In the genomic region with DNA sequence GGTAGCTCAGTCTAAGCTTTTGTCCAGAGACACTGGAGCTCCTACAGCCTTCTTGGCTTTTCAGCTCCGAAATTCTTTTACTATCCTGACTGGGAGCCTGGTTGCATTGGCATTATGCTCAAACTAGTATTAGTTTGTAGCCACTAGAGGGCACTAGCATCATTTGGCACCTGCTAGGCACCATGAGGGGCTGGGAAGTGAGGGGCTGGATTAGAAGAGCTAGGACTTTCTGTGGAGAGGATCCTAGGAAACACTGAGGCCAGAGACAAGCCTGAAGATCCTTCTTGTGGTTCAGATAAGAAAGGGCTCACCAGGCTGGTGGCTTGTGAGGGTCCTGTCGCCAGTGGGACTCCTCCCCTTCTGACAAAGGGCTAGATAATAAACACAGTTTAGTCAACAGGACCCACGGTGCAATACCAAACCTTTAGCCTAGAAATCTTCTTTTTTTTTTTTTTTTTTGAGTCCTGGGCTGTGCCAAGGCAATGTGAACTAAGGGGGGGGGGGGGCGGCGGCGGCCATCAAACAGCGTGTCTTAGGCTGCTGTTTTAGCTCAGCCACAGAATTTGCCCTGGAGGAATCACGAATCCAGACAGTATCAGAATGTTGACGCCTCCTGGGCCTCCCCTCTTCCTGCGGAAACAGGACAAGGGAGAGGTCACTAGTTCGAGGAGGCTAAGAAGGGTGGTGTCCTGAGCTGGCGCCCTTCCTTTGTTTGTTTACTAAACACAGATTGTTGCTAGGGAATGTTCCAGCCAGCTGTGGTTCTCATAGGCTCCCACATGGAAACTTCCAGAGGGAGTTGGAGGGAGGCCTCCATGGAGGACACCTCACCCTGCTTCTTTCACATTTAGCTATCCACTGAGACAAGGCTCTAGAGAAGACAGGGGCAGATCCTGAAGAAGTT, we compare ENCODE assay signal across 8 mouse cellular contexts. TPM values are rescaled to one million over a fixed set of nuclear protein-coding genes. Genes with fewer than 3 reads are reported as not detected.
A peak's percentile ranks its signal among the peaks of the same experiment; 100 is the strongest.
DNase-seq lines count a peak whose midpoint lies in the region; ATAC-seq and TF ChIP-seq lines count a peak whose summit lies in the region.

No protein-coding gene starts in this region.

- no peaks in the 10 kb centered on the region for H3K36me3 ChIP-seq in embryonic facial prominence, embryonic 12.5 days
- H3K36me3 ChIP-seq in kidney, adult 2 months (ENCODE audit: control insufficient read depth, insufficient read depth, low read length), result no peaks in the 10 kb centered on the region
- H3K36me3 ChIP-seq in limb, embryonic 14.5 days (ENCODE audit: control insufficient read depth, insufficient read depth, low read length), result no peaks in the 10 kb centered on the region
- H3K36me3 ChIP-seq in midbrain, embryonic 15.5 days (replicated peaks), result no peaks in the 10 kb centered on the region
- no peaks in the 10 kb centered on the region for H3K36me3 ChIP-seq in stomach, embryonic 16.5 days (ENCODE audit: control insufficient read depth, insufficient read depth, low read length)

- H3K4me2 ChIP-seq in embryonic facial prominence, embryonic 12.5 days (replicated peaks), result no peak overlapping the region
- H3K4me2 ChIP-seq in limb, embryonic 14.5 days (replicated peaks; ENCODE audit: low read depth, low read length, severe bottlenecking), result no peak overlapping the region
- H3K4me2 ChIP-seq in midbrain, embryonic 15.5 days, result 0 out of 2 replicates have a peak overlapping the region, but pooled peaks have one; percentile 18
- peak overlapping the region; percentile 46 for H3K4me2 ChIP-seq in stomach, embryonic 16.5 days (ENCODE audit: low read depth, low read length)

- ATAC-seq in embryonic facial prominence, embryonic 12.5 days (ENCODE audit: insufficient number of reproducible peaks, insufficient read depth, low FRiP score, low TSS enrichment), result 0 out of 2 replicates have a peak, but pooled peaks have one; percentile 28
- ATAC-seq in limb, embryonic 14.5 days (ENCODE audit: low FRiP score, low read depth), result peak; percentile 75
- ATAC-seq in midbrain, embryonic 15.5 days (replicated peaks), result peak; percentile 89
- peak; percentile 84 for ATAC-seq in stomach, embryonic 16.5 days (ENCODE audit: insufficient read depth, low FRiP score)

- H3K27me3 ChIP-seq in embryonic facial prominence, embryonic 12.5 days, result no peaks in the 10 kb centered on the region
- no peaks in the 10 kb centered on the region for H3K27me3 ChIP-seq in kidney, adult 2 months (replicated peaks; ENCODE audit: control insufficient read depth, insufficient read depth, low read length)
- no peaks in the 10 kb centered on the region for H3K27me3 ChIP-seq in limb, embryonic 14.5 days (ENCODE audit: control insufficient read depth, insufficient read depth, low read length)
- H3K27me3 ChIP-seq in midbrain, embryonic 15.5 days (replicated peaks), result no peaks in the 10 kb centered on the region
- H3K27me3 ChIP-seq in stomach, embryonic 16.5 days (ENCODE audit: control insufficient read depth, insufficient read depth, low read length), result no peaks in the 10 kb centered on the region

- no peak overlapping the region for H3K27ac ChIP-seq in embryonic facial prominence, embryonic 12.5 days
- peak overlapping the region; percentile 73 for H3K27ac ChIP-seq in kidney, adult 2 months (ENCODE audit: insufficient read depth, low read depth, low read length)
- no peak overlapping the region for H3K27ac ChIP-seq in limb, embryonic 14.5 days (replicated peaks; ENCODE audit: low read depth, low read length)
- no peak overlapping the region for H3K27ac ChIP-seq in midbrain, embryonic 15.5 days
- H3K27ac ChIP-seq in stomach, embryonic 16.5 days (ENCODE audit: low read length), result peak overlapping the region; percentile 43; the same call in 1 of the 2 replicates

- no peak overlapping the region for H3K9ac ChIP-seq in embryonic facial prominence, embryonic 12.5 days
- no peak overlapping the region for H3K9ac ChIP-seq in limb, embryonic 14.5 days (ENCODE audit: low read depth, low read length, severe bottlenecking)
- no peak overlapping the region for H3K9ac ChIP-seq in midbrain, embryonic 15.5 days
- peak overlapping the region; percentile 24; the same call in 1 of the 2 replicates for H3K9ac ChIP-seq in stomach, embryonic 16.5 days (ENCODE audit: low read length)

- DNase-seq in CD4-positive, CD25-positive, alpha-beta regulatory T cell, adult 2 months (ENCODE audit: low read depth, low spot score), result peak; percentile 65
- DNase-seq in adrenal gland, postnatal 36 days, result peak; percentile 46 to 70
- peak; percentile 96 to 97 for DNase-seq in heart, adult 9 months (ENCODE audit: low spot score in 2 of 2)
- DNase-seq in kidney, adult 2 months, result peak; percentile 91
- DNase-seq in limb, embryonic 14.5 days (ENCODE audit: low spot score), result peak; percentile 88

- H3K4me3 ChIP-seq in embryonic facial prominence, embryonic 12.5 days, result no peak overlapping the region
- H3K4me3 ChIP-seq in kidney, adult 2 months (ENCODE audit: insufficient read depth, low read depth, low read length), result peak overlapping the region; percentile 4; the same call in 1 of the 2 replicates
- H3K4me3 ChIP-seq in limb, embryonic 14.5 days (replicated peaks; ENCODE audit: low read length), result no peak overlapping the region
- no peak overlapping the region for H3K4me3 ChIP-seq in midbrain, embryonic 15.5 days
- H3K4me3 ChIP-seq in stomach, embryonic 16.5 days (replicated peaks; ENCODE audit: low read length), result 0 out of 2 replicates have a peak overlapping the region, but pooled peaks have one; percentile 7

- peak; percentile 85 for TF ChIP-seq CTCF in kidney, adult 2 months (conservative IDR thresholded peaks at IDR 0.05; ENCODE audit: insufficient read depth, insufficient read length, low read depth, low read length)

- 28% methylated on average over 12 of the region's 12 CpGs for WGBS in embryonic facial prominence, embryonic 12.5 days
- 9% methylated on average over 12 of the region's 12 CpGs for WGBS in kidney, adult 2 months
- WGBS in limb, embryonic 14.5 days, result 33% methylated on average over 12 of the region's 12 CpGs
- 45% methylated on average over 12 of the region's 12 CpGs for WGBS in midbrain, embryonic 15.5 days
- 20% methylated on average over 12 of the region's 12 CpGs for WGBS in stomach, embryonic 16.5 days

- no peaks in the 10 kb centered on the region for H3K4me1 ChIP-seq in embryonic facial prominence, embryonic 12.5 days
- H3K4me1 ChIP-seq in kidney, adult 2 months (ENCODE audit: control insufficient read depth, insufficient read depth, low read length), result peaks cover 3% of the 10 kb centered on the region; the same call in 1 of the 2 replicates
- H3K4me1 ChIP-seq in limb, embryonic 14.5 days (ENCODE audit: control insufficient read depth, insufficient read depth, low read length), result no peaks in the 10 kb centered on the region
- H3K4me1 ChIP-seq in midbrain, embryonic 15.5 days, result no peaks in the 10 kb centered on the region
- peaks cover 5% of the 10 kb centered on the region for H3K4me1 ChIP-seq in stomach, embryonic 16.5 days (ENCODE audit: control insufficient read depth, insufficient read depth, low read length)

- no peak for TF ChIP-seq POLR2A in kidney, adult 2 months (IDR thresholded peaks at IDR 0.05; ENCODE audit: low read depth, low read length)
- no peak for TF ChIP-seq POLR2A in limb, embryonic 14.5 days (IDR thresholded peaks at IDR 0.05; ENCODE audit: borderline replicate concordance, extremely low read depth, insufficient read depth, insufficient read length)

- no peaks in the 10 kb centered on the region for H3K9me3 ChIP-seq in embryonic facial prominence, embryonic 12.5 days
- H3K9me3 ChIP-seq in limb, embryonic 14.5 days (ENCODE audit: control insufficient read depth, low read length), result no peaks in the 10 kb centered on the region
- H3K9me3 ChIP-seq in midbrain, embryonic 15.5 days, result no peaks in the 10 kb centered on the region
- H3K9me3 ChIP-seq in stomach, embryonic 16.5 days (replicated peaks; ENCODE audit: control insufficient read depth, low read length), result no peaks in the 10 kb centered on the region

RNA-seq across cellular contexts. Expression of gene Zdhhc11, which starts 7.1 kb away (rescaled TPM):
- total RNA-seq in adrenal gland, postnatal 36 days (2021), result not detected
- polyA plus RNA-seq in embryonic facial prominence, embryonic 12.5 days (2016; fragmentation: Nextera tagmentation; extraction: Ambion mirVana), result not detected in 2 replicates
- not detected in 2 replicates for polyA plus RNA-seq in kidney, adult 2 months (2012; rRNA removed)
- polyA plus RNA-seq in limb, embryonic 14.5 days (2012; rRNA removed), result not detected in 2 replicates
- not detected in 2 replicates for polyA plus RNA-seq in limb, embryonic 14.5 days (2014; fragmentation: Nextera tagmentation; extraction: Ambion mirVana)
- polyA plus RNA-seq in midbrain, embryonic 15.5 days (2015; fragmentation: Nextera tagmentation; extraction: Ambion mirVana), result not detected in 2 replicates
- not detected in 2 replicates for polyA plus RNA-seq in stomach, embryonic 16.5 days (2015; fragmentation: Nextera tagmentation; extraction: Ambion mirVana)

RNA-seq across cellular contexts. Expression of gene Brd9, which starts 33.2 kb away (rescaled TPM):
- total RNA-seq in adrenal gland, postnatal 36 days (2021), result 10 to 100 TPM; 30.9 to 31.7 TPM
- 65.4 and 66.6 TPM in 2 replicates for polyA plus RNA-seq in embryonic facial prominence, embryonic 12.5 days (2016; fragmentation: Nextera tagmentation; extraction: Ambion mirVana)
- polyA plus RNA-seq in kidney, adult 2 months (2012; rRNA removed), result 18.0 and 20.2 TPM in 2 replicates
- polyA plus RNA-seq in limb, embryonic 14.5 days (2012; rRNA removed), result 85.7 and 87.2 TPM in 2 replicates
- polyA plus RNA-seq in limb, embryonic 14.5 days (2014; fragmentation: Nextera tagmentation; extraction: Ambion mirVana), result 48.4 and 55.9 TPM in 2 replicates
- polyA plus RNA-seq in midbrain, embryonic 15.5 days (2015; fragmentation: Nextera tagmentation; extraction: Ambion mirVana), result 97.4 and 104 TPM in 2 replicates
- polyA plus RNA-seq in stomach, embryonic 16.5 days (2015; fragmentation: Nextera tagmentation; extraction: Ambion mirVana), result 41.1 and 45.6 TPM in 2 replicates

RNA-seq across cellular contexts. Expression of gene Trip13, which starts 33.2 kb away (rescaled TPM):
- 1 to 10 TPM; 1.7 to 1.9 TPM for total RNA-seq in adrenal gland, postnatal 36 days (2021)
- polyA plus RNA-seq in embryonic facial prominence, embryonic 12.5 days (2016; fragmentation: Nextera tagmentation; extraction: Ambion mirVana), result 45.5 and 48.4 TPM in 2 replicates
- polyA plus RNA-seq in kidney, adult 2 months (2012; rRNA removed), result 0.22 and 0.25 TPM in 2 replicates
- 16.1 and 20.6 TPM in 2 replicates for polyA plus RNA-seq in limb, embryonic 14.5 days (2012; rRNA removed)
- 36.0 and 37.3 TPM in 2 replicates for polyA plus RNA-seq in limb, embryonic 14.5 days (2014; fragmentation: Nextera tagmentation; extraction: Ambion mirVana)
- polyA plus RNA-seq in midbrain, embryonic 15.5 days (2015; fragmentation: Nextera tagmentation; extraction: Ambion mirVana), result 11.6 and 13.0 TPM in 2 replicates
- 29.4 and 29.6 TPM in 2 replicates for polyA plus RNA-seq in stomach, embryonic 16.5 days (2015; fragmentation: Nextera tagmentation; extraction: Ambion mirVana)

RNA-seq across cellular contexts. Expression of gene Tppp, which starts 38.4 kb away (rescaled TPM):
- total RNA-seq in adrenal gland, postnatal 36 days (2021), result 10 to 100 TPM; 10.1 to 14.2 TPM
- polyA plus RNA-seq in embryonic facial prominence, embryonic 12.5 days (2016; fragmentation: Nextera tagmentation; extraction: Ambion mirVana), result 0.89 and 1.1 TPM in 2 replicates
- 4.3 and 4.5 TPM in 2 replicates for polyA plus RNA-seq in kidney, adult 2 months (2012; rRNA removed)
- polyA plus RNA-seq in limb, embryonic 14.5 days (2012; rRNA removed), result 1.8 and 2.2 TPM in 2 replicates
- 1.7 and 2.4 TPM in 2 replicates for polyA plus RNA-seq in limb, embryonic 14.5 days (2014; fragmentation: Nextera tagmentation; extraction: Ambion mirVana)
- 11.1 and 12.2 TPM in 2 replicates for polyA plus RNA-seq in midbrain, embryonic 15.5 days (2015; fragmentation: Nextera tagmentation; extraction: Ambion mirVana)
- polyA plus RNA-seq in stomach, embryonic 16.5 days (2015; fragmentation: Nextera tagmentation; extraction: Ambion mirVana), result 5.3 and 6.8 TPM in 2 replicates

Comparison
In these comparisons a context has a peak if more than half of its experiments do, and no peak if none do; other contexts are left out.
1. ATAC-seq: peak in every context shown above with its lines; median percentile 89 in midbrain, embryonic 15.5 days; 84 in stomach, embryonic 16.5 days; 75 in limb, embryonic 14.5 days; 28 in embryonic facial prominence, embryonic 12.5 days.
2. H3K27ac ChIP-seq: peak in kidney, adult 2 months (single experiment) and stomach, embryonic 16.5 days (single experiment); none in embryonic facial prominence, embryonic 12.5 days (single experiment), limb, embryonic 14.5 days (single experiment) and midbrain, embryonic 15.5 days (single experiment).
3. H3K4me2 ChIP-seq: peak in midbrain, embryonic 15.5 days (single experiment) and stomach, embryonic 16.5 days (single experiment); none in embryonic facial prominence, embryonic 12.5 days (single experiment) and limb, embryonic 14.5 days (single experiment).
4. H3K4me3 ChIP-seq: peak in kidney, adult 2 months (single experiment) and stomach, embryonic 16.5 days (single experiment); none in embryonic facial prominence, embryonic 12.5 days (single experiment), limb, embryonic 14.5 days (single experiment) and midbrain, embryonic 15.5 days (single experiment).
5. RNA of gene Trip13, which starts 33.2 kb away (polyA plus RNA-seq): 45.5 to 48.4 TPM in embryonic facial prominence, embryonic 12.5 days, 16.1 to 37.3 TPM in limb, embryonic 14.5 days, 29.4 to 29.6 TPM in stomach, embryonic 16.5 days and 11.6 to 13.0 TPM in midbrain, embryonic 15.5 days; 0.22 to 0.25 TPM in kidney, adult 2 months; every median in the first group is over 10 times any median in the second.
6. Peak in every context shown above with its lines, with median percentiles within 50 percentile points of each other: DNase-seq.